Mouse (Mus musculus) liver, embryonic 14.5 days (tissue): ENCODE data around the gene Gm10300. TPM values are rescaled to one million over a fixed set of nuclear protein-coding genes. Genes with fewer than 3 reads are reported as not detected.

Experiments
- ATAC-seq: fragments of 200-750 bp; cut with Nextera tagmentation; 2 replicates; pipeline ENCODE4 v1.8.0; 2017; ENCODE audit warnings: moderate number of reproducible peaks, mild to moderate bottlenecking, moderate library complexity; ENCODE audit not compliant: insufficient read depth
- DNase-seq, 3 experiments: peaks; one replicate each; pipeline ENCODE4 v3.0.0-alpha.2; 2012 to 2013; ENCODE audit warnings: low read depth in 3 of 3, low spot score in 3 of 3
- H3K27ac ChIP-seq: fragments of 300-500 bp; sonication (generic); 2 replicates; pipeline ENCODE4 v1.5.1; 2014; ENCODE audit warnings: moderate library complexity, mild to moderate bottlenecking, control low read depth, inconsistent platforms
- H3K27me3 ChIP-seq: fragments of 300-500 bp; sonication (generic); 2 replicates; pipeline ENCODE4 v1.6.1; 2014; ENCODE audit warnings: mild to moderate bottlenecking, low read length, moderate library complexity; ENCODE audit not compliant: control insufficient read depth, insufficient read depth
- H3K36me3 ChIP-seq: fragments of 300-500 bp; sonication (generic); replicated peaks from 2 replicates; pipeline ENCODE4 v1.6.1; 2014; ENCODE audit warnings: low read depth; ENCODE audit not compliant: control insufficient read depth, insufficient read depth
- H3K4me1 ChIP-seq, 2 experiments: fragments of 200-500 bp in 1 of 2; fragments of 300-500 bp in 1 of 2; sonication (generic) in 1 of 2; replicated peaks; 2 replicates each; pipeline ENCODE4 v1.6.1; 2012 to 2014; ENCODE audit warnings: antibody characterized with exemption in 1 of 2, inconsistent platforms in 1 of 2, low read length in 1 of 2; ENCODE audit not compliant: control insufficient read depth in 2 of 2, insufficient read depth in 2 of 2
- H3K4me2 ChIP-seq: fragments of 300-500 bp; sonication (generic); 2 replicates; pipeline ENCODE4 v1.6.1; 2014; ENCODE audit warnings: low read depth, mild to moderate bottlenecking, control low read depth, moderate library complexity
- H3K4me3 ChIP-seq, 2 experiments: fragments of 200-500 bp in 1 of 2; fragments of 300-500 bp in 1 of 2; sonication (generic) in 1 of 2; 2 replicates each; pipeline ENCODE4 v1.5.1; 2012 to 2014; ENCODE audit warnings: low read depth in 2 of 2, low read length in 2 of 2, mild to moderate bottlenecking in 2 of 2, control low read depth in 1 of 2, inconsistent platforms in 1 of 2, moderate library complexity in 1 of 2; ENCODE audit not compliant: insufficient read depth in 1 of 2
- H3K9ac ChIP-seq: fragments of 300-500 bp; sonication (generic); replicated peaks from 2 replicates; pipeline ENCODE4 v1.6.1; 2014; ENCODE audit warnings: mild to moderate bottlenecking, control low read depth, moderate library complexity
- H3K9me3 ChIP-seq: fragments of 300-500 bp; sonication (generic); 2 replicates; pipeline ENCODE4 v1.6.1; 2016; ENCODE audit warnings: low read length, mixed read lengths; ENCODE audit not compliant: control insufficient read depth
- CTCF ChIP-seq: IDR thresholded peaks from 2 replicates; pipeline ENCODE4 v1.5.1; 2016; ENCODE audit warnings: antibody characterized with exemption, low read depth, control low read depth
- EP300 ChIP-seq: IDR thresholded peaks from 2 replicates; pipeline ENCODE4 v1.6.1; 2016; ENCODE audit warnings: antibody characterized with exemption, low read depth
- WGBS: fragments of 180-500 bp; shearing (Covaris S2); extraction: QIAGEN DNeasy Blood & Tissue Kit; methylation state at CpG from one replicate; pipeline ENCODE4 v1.1.7; 2014; ENCODE audit not compliant: insufficient replicate concordance; 5-methylcytosine and 5-hydroxymethylcytosine counted together
- polyA plus RNA-seq, 2 experiments: library from polyadenylated mRNA; depleted of rRNA in 1 of 2; stranded (reverse) in 1 of 2; unstranded in 1 of 2; fragments of >200 nt; fragmentation: Nextera tagmentation in 1 of 2; extraction: Ambion mirVana in 1 of 2; gene quantifications; 2 replicates each; pipeline versions ENCODE4 v1.2.1 to v1.2.3; 2012 to 2014

Gm10300 gene
- polyA plus RNA-seq, 2 experiments, result 0.15 to 0.32 TPM

GRCm38 (mm10) chr4:132088921-132089320, 14.4 kb downstream of the Gm10300 start:
- Histone ChIP-seq H3K27ac (no peak overlapping the region), H3K4me2 (no peak overlapping the region), H3K9ac (no peak overlapping the region), H3K4me1 (no peaks in the 10 kb centered on the region), H3K27me3 (no peaks in the 10 kb centered on the region), H3K9me3 (no peaks in the 10 kb centered on the region), H3K36me3 (no peaks in the 10 kb centered on the region), H3K4me3 (no peak overlapping the region)
- no peak for TF ChIP-seq EP300
- peak; percentile 95 for TF ChIP-seq CTCF
- ATAC-seq (no peak), DNase-seq (no peak)
- WGBS, result 18% methylated on average over 7 of the region's 7 CpGs

GRCm38 (mm10) chr4:132093136-132093535, 18.6 kb downstream of the Gm10300 start:
- Histone ChIP-seq H3K4me1 (no peaks in the 10 kb centered on the region; a peak in 1 of 4 replicates), H3K36me3 (no peaks in the 10 kb centered on the region), H3K9me3 (no peaks in the 10 kb centered on the region), H3K4me2 (no peak overlapping the region), H3K27ac (no peak overlapping the region), H3K9ac (no peak overlapping the region), H3K27me3 (no peaks in the 10 kb centered on the region), H3K4me3 (no peak overlapping the region)
- TF ChIP-seq CTCF, result no peak
- no peak for TF ChIP-seq EP300
- 63% methylated on average over 6 of the region's 6 CpGs for WGBS
- DNase-seq, result no peak
- no peak for ATAC-seq

- no peak overlapping the region for H3K4me2 ChIP-seq
- no peak overlapping the region for H3K27ac ChIP-seq
- no peak overlapping the region for H3K9ac ChIP-seq
- H3K36me3 ChIP-seq, result no peaks in the 10 kb centered on the region
- no peak for ATAC-seq
- TF ChIP-seq CTCF (no peak), EP300 (no peak)
- no peaks in the 10 kb centered on the region for H3K9me3 ChIP-seq
- no peak for DNase-seq
- no peaks in the 10 kb centered on the region for H3K27me3 ChIP-seq
- 72% methylated on average over 5 of the region's 5 CpGs for WGBS
- no peaks in the 10 kb centered on the region; a peak in 1 of 4 replicates for H3K4me1 ChIP-seq
- H3K4me3 ChIP-seq, result no peak overlapping the region
Observed at GRCm38 (mm10) chr4:132093928-132094327, 19.4 kb downstream of the Gm10300 start.

- no peaks in the 10 kb centered on the region for H3K36me3 ChIP-seq
- H3K27me3 ChIP-seq, result no peaks in the 10 kb centered on the region
- ATAC-seq, result no peak
- no peak overlapping the region for H3K4me3 ChIP-seq
- no peaks in the 10 kb centered on the region; a peak in 1 of 4 replicates for H3K4me1 ChIP-seq
- 51% methylated on average over 7 of the region's 7 CpGs for WGBS
- no peaks in the 10 kb centered on the region for H3K9me3 ChIP-seq
- H3K9ac ChIP-seq, result no peak overlapping the region
- no peak for TF ChIP-seq CTCF
- TF ChIP-seq EP300, result no peak
- no peak overlapping the region for H3K4me2 ChIP-seq
- no peak overlapping the region for H3K27ac ChIP-seq
- no peak for DNase-seq
Observed at GRCm38 (mm10) chr4:132095043-132095442, 20.5 kb downstream of the Gm10300 start.

- WGBS, result 76% methylated on average over 5 of the region's 5 CpGs
- TF ChIP-seq CTCF (no peak), EP300 (no peak)
- no peaks in the 10 kb centered on the region; a peak in 1 of 4 replicates for H3K4me1 ChIP-seq
Observed at GRCm38 (mm10) chr4:132099548-132099947, 25.1 kb downstream of the Gm10300 start.

More at GRCm38 (mm10) chr4:132099548-132099947, 25.1 kb downstream of the Gm10300 start:
- no peak overlapping the region for H3K27ac ChIP-seq
- H3K4me2 ChIP-seq, result no peak overlapping the region
- H3K27me3 ChIP-seq, result no peaks in the 10 kb centered on the region; the same call in 1 of the 2 replicates
- H3K36me3 ChIP-seq, result no peaks in the 10 kb centered on the region
- DNase-seq (no peak), ATAC-seq (no peak)
- no peaks in the 10 kb centered on the region for H3K9me3 ChIP-seq
- no peak overlapping the region for H3K4me3 ChIP-seq
- no peak overlapping the region for H3K9ac ChIP-seq
